Mouse (Mus musculus) gastrocnemius, adult 2 months (tissue): Measurements from ENCODE around the gene Serpinf2. TPM values are rescaled to one million over a fixed set of nuclear protein-coding genes. Genes with fewer than 3 reads are reported as not detected.
A peak's percentile ranks its signal among the peaks of the same experiment; 100 is the strongest.

Experiments used
- DNase-seq: peaks from one replicate; pipeline ENCODE4 v3.0.0; 2022
- H3K27ac ChIP-seq: fragments of 200-600 bp; 2 replicates; pipeline ENCODE4 v1.8.1; 2022; ENCODE audit warnings: mild to moderate bottlenecking
- H3K4me3 ChIP-seq: fragments of 200-600 bp; 2 replicates; pipeline ENCODE4 v1.8.1; 2022; ENCODE audit warnings: mild to moderate bottlenecking, moderate library complexity
- CTCF ChIP-seq: fragments of 200-600 bp; IDR thresholded peaks from 2 replicates; pipeline ENCODE4 v1.8.1; 2022; ENCODE audit warnings: antibody characterized with exemption, mild to moderate bottlenecking, moderate library complexity
- intact Hi-C: fragments of 180-260 bp; cut with DNase I; formaldehyde crosslinking; loops from one replicate; pipeline ENCODE4 v1.15.1; 2025
- long read RNA-seq, 2 experiments: library from polyadenylated mRNA; stranded (forward); transcript quantifications; one replicate each; pipeline ENCODE4 v2.0.0; 2021
- total RNA-seq, 2 experiments: library from RNA; stranded (reverse); gene quantifications; 2 replicates each; pipeline ENCODE4 v1.2.3; 2021

Serpinf2 gene
- total RNA-seq, result not detected
- long read RNA-seq, experiment 1, result 0 reads
- long read RNA-seq, experiment 2, result 0 reads

DNA sequence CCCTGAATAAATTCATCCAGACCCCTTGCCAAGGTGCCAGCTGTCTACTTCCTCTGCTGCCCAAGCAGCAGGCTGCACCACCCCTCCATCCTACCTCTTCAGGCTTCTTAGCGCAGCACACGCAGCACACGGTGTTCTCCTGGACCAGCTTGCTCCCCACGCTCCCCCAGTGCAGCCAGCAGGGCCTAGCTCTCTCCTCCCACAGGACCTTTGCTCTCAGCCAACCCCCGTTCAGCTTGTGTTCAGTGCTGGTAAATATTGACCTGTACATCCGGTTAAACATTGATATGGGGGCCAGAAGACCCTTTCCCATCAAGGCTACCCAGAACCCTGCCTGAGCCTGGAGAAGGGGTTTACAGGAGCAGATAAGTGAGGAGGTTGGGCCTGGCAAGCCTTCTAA, at the start of gene Serpinf2:
Gene Serpinf2 (minus strand): TSS at position 229 of the 400 bp plus-strand sequence.
- intact Hi-C loops, result no loop called here
- H3K4me3 ChIP-seq, result no peak within 1 kb of the TSS
- no peak for TF ChIP-seq CTCF
- DNase-seq, result no peak
- H3K27ac ChIP-seq, result no peak within 1 kb of the TSS

DNA sequence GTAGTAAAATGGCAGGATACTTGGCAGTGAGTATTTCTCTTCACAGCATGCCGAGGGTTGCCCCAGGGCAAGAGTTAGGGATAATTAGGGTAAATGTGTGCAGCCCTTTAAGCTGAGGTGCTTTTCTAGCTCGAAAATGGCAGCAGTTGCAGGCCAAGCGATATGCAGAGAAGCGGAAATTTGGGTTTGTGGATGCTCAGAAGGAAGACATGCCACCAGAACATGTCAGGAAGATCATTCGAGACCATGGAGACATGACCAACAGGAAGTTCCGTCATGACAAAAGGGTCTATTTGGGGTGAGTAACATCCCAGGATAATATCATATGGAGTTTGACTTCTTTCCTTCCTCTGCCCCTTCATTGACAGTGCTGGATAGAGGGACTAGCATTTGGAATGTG, 48.1 kb upstream of the Serpinf2 start:
- intact Hi-C loops, result loop anchor here (2.0 kb wide), 1 partner anchor 21 kb away; no protein-coding TSS in a partner anchor
- peak overlapping the region; percentile 92 for H3K4me3 ChIP-seq
- peak; percentile 9 for DNase-seq
- TF ChIP-seq CTCF, result no peak
- H3K27ac ChIP-seq, result peak overlapping the region; percentile 99

DNA sequence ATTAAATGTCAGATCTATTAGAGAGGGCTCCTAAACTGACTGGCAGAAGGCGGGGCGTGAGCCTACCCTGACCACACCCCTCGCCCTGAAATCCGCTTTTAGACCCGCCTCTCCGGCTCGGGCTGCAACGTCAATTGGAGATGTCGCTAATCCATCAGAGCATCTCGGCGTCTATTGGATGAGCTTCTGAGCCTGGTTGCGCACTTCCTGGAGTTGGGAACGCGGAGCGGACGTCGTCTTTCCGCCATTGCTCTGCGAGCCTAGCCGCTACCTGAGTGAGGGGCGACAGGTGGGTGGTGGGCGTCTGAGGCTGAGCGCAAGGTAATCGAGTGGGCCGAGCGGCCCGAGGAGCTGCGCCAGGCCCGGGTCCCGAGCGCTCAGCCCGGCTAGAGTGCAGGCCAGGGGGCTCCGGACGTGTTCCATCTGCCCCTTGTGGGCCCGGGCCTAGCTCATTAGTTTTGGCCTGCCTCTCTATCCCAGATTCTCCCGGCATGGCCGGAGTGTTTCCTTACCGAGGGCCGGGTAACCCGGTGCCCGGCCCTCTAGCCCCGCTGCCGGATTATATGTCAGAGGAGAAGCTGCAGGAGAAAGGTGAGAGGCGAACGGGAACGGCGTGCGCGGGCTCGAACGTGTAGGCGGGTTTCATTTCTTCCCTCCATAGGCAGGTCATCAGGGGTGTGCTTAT, 47.4 kb upstream of the Serpinf2 start, which contains the start of gene Prpf8:
Gene Prpf8 (plus strand): TSS at position 216 of the 685 bp plus-strand sequence.
- peak; percentile 96 for DNase-seq
- peak within 1 kb of the TSS; percentile 99 for H3K27ac ChIP-seq
- intact Hi-C loops, result loop anchor here (2.0 kb wide), 1 partner anchor 22 kb away; no protein-coding TSS in a partner anchor
- TF ChIP-seq CTCF, result no peak
- peak within 1 kb of the TSS; percentile 92 for H3K4me3 ChIP-seq

DNA sequence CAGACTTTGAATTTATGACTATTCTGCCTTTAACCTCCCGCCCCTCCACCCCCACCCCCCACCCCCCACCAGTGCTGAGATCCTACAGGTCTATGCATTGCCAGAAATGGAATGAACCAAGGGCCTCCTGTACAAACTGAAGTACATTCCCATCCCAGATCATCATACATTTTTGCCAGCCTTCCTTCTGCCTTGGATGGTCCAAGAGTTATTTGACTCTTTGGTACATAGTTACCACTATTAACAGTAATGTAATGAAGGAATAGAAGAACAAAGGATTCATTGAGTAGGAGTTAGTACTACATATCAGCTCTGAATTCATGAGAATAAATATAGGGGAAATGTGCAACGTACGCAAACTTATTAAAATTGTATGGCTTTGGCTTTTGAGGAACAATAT, 46.8 kb upstream of the Serpinf2 start:
- H3K4me3 ChIP-seq, result peak overlapping the region; percentile 92
- no peak for TF ChIP-seq CTCF
- H3K27ac ChIP-seq, result peak overlapping the region; percentile 99
- DNase-seq, result peak; percentile 0
- intact Hi-C loops, result loop anchor here (2.0 kb wide), 1 partner anchor 23 kb away; no protein-coding TSS in a partner anchor

DNA sequence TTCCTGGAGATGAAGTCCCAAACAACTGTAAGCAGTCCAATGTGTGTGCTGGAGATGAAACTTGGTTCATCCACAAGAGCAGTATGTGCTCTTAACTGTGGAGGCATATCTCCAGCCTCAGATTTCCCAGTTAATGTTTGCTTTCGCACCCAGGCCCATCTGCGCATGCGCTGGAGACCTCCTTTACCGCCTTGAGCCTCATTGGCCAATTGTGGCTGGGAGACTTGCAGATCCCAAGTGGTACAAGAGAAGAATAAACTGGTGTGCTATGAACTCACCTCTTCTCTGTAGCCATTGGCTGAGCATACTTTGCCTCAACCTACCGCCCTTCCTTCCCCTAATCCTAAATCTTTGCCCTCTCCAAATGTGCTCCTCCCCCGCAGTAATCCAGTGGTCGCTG, 34.0 kb upstream of the Serpinf2 start:
- no peak for TF ChIP-seq CTCF
- peak; percentile 2 for DNase-seq
- intact Hi-C loops, result no loop called here
- H3K27ac ChIP-seq, result no peak overlapping the region
- no peak overlapping the region for H3K4me3 ChIP-seq

DNA sequence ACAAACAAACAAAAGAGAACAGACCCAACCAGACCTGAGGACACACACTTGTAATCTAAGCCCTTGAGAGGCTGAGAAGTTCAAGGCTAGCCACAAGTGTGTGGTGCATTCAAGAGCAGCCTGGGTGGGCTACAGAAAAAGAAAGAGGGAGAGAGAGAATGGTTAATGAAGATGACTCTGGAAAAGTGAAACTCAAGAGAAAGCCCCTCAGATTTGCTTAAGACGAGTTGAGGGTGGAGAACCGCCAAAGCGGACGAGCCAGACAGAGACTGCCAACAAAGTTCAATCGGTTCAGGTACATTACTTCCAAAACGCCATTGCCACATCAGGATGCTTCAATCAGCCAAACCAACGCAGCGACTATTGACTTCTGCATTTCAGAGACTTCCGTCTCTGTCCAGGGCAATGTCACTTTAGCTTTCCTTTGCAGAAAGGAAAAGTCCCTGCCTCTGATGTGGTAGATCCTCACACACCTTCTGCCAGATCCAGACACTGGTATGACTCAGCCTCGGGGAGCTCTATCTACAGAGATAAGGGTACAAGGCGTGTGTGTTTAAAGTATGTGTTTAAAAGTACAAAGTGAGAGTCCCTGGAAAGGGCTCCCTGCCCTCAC, 33.2 kb upstream of the Serpinf2 start:
- peak; percentile 6 for DNase-seq

DNA sequence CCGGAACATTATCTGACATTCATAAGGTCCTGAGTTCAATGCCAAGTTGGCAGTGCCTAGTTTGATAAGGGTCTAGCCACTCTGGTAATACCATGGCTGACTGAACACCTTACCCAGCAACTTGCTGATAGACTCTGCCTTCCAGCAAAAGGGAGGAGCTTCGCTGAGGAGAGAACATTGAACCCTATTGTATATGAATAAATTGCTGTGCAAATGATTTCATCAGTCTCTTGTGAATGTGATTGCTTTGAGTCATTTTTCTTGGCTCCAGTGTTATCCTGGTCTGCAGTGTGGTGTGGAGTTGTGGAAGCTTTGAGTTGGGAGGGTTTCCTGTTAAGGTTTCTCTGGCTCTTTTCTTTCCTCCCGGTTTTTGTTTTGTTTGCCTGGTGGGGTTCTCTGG, 31.3 kb upstream of the Serpinf2 start:
- intact Hi-C loops, result no loop called here
- peak; percentile 5 for DNase-seq
- TF ChIP-seq CTCF, result no peak
- H3K27ac ChIP-seq, result no peak overlapping the region
- H3K4me3 ChIP-seq, result no peak overlapping the region

More for the DNA sequence above, 33.2 kb upstream of the Serpinf2 start:
- Histone ChIP-seq H3K4me3 (no peak overlapping the region), H3K27ac (no peak overlapping the region)
- intact Hi-C loops, result no loop called here
- TF ChIP-seq CTCF, result no peak

DNA sequence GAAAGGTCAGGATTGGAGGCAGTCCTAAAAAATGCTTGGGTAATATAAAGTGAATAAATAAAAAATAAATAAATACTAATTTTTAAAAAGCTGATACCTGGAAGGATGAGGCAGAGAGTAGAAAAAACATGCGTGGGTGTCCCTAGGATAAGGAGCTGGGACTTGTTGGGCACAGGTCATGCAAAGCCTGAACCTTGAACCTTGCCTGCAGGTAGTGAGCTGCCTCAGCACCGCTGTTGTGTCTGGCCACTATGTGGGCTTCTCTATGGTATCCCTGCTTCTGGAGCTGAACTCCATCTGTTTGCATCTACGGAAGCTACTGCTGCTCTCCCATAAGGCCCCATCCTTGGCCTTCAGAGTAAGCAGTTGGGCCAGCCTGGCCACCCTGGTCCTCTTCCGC, 29.9 kb upstream of the Serpinf2 start:
- Histone ChIP-seq H3K4me3 (no peak overlapping the region), H3K27ac (0 out of 2 replicates have a peak overlapping the region, but pooled peaks have one; percentile 8)
- intact Hi-C loops, result loop anchor here (2.0 kb wide), 1 partner anchor 40 kb away; no protein-coding TSS in a partner anchor
- TF ChIP-seq CTCF, result no peak
- no peak for DNase-seq

DNA sequence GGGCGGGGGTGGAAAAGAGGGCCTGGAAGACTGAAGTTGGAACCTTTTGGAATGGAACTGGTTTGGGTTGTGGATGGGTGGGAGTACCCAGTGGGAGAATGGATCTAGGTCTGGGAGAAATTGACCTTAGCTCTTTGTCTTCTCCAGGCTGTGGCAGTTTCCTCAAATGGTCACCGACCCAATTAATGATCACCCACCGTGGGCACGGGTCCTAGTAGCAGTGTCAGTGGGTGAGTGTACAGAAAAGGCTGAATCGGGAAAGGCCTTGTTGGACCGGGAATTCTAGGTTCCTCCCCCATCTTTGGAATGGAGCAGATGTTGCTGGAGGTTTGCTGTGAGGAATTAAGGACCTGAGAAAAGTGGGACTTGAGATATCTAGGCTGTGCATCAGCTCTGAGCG, 29.0 kb upstream of the Serpinf2 start:
- intact Hi-C loops, result loop anchor here (2.0 kb wide), 1 partner anchor 40 kb away; no protein-coding TSS in a partner anchor
- peak overlapping the region; percentile 83 for H3K27ac ChIP-seq
- TF ChIP-seq CTCF, result no peak
- no peak for DNase-seq
- peak overlapping the region; percentile 68 for H3K4me3 ChIP-seq

DNA sequence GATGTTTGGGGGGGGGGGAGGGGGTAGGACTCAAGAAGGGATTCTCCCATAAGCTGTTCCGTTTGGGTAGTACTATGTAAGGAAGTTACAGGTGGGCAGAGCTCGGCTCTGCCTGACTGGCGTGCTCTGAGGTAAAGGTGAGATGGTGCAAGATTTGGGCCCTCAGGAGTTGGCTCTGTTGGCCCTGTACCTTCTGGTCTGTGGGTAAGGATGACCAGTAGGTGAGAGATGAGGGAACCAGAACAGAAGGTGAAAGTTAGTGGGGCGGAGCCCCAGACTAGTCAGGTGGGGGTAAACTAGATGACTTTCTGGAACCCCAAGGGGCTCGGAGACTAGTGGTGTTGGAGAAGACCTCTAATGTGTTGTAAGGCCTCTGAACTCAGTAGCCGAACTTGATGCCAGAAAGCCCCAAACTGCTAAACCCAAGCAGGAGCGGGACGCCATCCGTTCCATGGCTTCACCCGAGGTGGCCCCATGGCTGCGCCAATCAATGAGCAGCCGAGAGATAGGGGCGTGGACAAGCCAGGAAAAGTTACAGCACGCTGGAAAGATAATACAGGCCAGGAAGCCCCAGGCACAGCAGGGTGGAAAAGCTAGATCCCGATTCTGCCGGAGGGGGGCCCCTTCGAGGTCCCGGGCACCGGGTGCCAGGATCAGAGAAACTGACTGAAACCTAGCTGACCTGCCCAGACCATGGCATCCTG, 28.3 kb upstream of the Serpinf2 start:
- peak; percentile 86 for DNase-seq
- Histone ChIP-seq H3K4me3 (peak overlapping the region; percentile 68), H3K27ac (peak overlapping the region; percentile 83)
- peak; percentile 19; the same call in 1 of the 2 replicates for TF ChIP-seq CTCF
- intact Hi-C loops, result loop anchor here (2.0 kb wide), 1 partner anchor 41 kb away; no protein-coding TSS in a partner anchor

DNA sequence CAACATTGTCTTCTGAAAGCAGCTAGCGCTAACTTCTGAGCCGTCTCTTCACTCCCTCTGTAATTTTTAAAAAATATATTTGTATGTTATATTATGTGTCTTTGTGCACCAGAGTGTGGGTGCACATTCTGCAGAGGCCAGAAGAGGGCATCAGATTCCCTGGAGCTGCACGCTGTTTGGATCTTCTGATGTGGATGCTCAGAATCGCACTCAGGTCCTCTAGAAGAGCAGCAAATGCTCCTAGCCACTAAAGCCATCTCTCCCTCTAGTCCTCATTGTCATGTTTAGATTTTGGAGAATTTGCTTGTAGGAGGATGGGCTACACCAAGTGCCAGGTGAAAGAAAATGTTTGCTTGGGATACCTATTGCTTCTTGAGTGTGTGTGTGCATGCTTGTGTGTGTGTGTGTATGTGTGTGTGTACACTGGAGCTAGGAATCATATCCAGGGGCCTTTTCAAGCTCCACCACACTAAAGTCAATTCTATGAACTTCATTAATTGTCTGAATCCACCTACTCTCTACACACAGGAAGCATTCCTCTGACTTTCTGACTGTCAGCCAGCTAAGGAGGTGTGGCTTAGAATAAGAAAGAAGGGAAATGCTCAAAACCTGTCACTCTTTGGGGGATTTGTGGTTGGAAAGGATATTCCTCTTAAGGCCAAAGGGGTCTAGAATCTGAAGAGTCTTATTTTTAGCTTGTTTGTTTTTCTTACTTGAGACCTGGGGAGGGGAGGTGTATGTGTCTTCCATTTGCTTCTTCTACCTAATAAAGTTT, 27.5 kb upstream of the Serpinf2 start:
- DNase-seq, result peak; percentile 40
- Histone ChIP-seq H3K27ac (peak overlapping the region; percentile 83; the same call in 1 of the 2 replicates), H3K4me3 (no peak overlapping the region)
- TF ChIP-seq CTCF, result peak; percentile 52
- intact Hi-C loops, result no loop called here

DNA sequence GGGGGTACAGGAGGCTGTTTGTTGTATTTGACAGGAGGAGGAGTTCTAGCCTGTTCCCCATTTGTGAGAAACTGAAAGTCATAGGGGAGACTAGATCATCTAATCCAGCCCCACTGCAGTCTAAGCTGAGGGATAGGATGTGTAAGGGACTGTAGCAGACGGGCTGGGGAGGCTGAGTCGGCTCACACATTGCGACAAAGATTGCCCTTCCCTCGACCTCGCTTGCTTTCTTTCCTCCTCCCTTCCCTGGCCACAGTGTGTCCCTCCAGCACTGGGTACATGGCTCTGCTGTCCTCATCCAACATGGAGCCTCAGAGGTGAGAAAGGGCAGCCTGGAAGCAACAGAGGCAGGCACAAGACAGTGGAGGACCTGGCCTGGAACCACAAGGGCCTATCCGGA, 25.7 kb upstream of the Serpinf2 start:
- intact Hi-C loops, result no loop called here
- H3K27ac ChIP-seq, result peak overlapping the region; percentile 62
- TF ChIP-seq CTCF, result no peak
- DNase-seq, result no peak
- H3K4me3 ChIP-seq, result peak overlapping the region; percentile 87
